Mouse (Mus musculus) adrenal gland (tissue): ENCODE measurements around the gene Cd248.

Source experiments
- intact Hi-C: fragments of 180-260 bp; cut with DNase I; formaldehyde crosslinking; loops from one replicate; pipeline ENCODE4 v1.15.1; 2025

Cd248 gene

DNA sequence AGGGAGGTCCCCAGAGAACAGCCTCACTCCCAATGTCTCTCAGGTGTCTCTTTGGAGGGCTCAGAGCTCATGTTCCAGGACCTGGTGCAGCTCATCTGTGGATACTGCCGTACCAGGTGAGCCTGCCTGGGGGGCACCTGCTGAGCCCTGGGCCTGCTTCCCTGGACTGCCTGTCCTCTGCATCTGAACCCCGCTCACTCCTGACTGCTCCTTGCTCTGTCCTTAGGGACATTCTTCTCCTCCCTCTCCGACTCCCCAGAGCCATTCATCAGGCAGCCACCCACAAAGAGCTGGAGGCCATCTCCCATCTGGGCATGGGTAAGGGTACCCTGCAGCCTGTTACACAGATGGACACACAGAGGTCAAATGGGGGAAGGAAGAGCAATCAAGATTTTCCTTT lies 16.4 kb upstream of the Cd248 start:
- intact Hi-C loops = no loop called here

DNA sequence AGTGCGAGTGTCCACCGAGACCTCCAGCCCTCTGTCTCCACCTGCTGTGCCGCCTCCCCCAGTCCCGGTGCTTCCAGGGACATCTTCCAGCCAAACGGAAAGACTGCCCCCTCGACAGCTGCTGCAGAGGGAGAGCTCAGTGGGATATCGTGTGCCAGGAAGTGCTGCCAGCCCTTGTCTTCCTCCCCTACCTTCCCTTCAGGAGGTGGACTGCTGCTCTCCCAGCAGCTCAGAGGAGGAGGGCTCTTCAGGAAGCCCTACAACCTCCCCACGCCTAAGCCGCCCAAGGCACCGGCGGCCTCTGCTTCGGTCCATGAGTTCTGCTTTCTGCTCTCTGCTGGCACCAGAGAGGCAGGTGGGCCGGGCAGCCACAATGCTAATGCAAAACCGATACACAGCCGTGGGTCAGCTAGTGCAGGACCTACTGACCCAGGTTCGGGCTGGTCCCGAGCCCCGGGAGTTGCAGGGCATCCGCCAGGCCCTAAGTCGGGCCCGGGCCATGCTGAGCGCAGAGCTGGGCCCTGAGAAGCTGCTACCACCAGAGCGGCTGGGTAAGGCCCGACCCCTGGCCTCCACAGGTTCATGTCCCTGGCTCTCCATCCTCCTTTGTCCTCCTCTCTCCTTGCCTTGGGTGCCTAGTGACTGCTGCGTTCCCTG lies 15.6 kb upstream of the Cd248 start:
- intact Hi-C loops = no loop called here

DNA sequence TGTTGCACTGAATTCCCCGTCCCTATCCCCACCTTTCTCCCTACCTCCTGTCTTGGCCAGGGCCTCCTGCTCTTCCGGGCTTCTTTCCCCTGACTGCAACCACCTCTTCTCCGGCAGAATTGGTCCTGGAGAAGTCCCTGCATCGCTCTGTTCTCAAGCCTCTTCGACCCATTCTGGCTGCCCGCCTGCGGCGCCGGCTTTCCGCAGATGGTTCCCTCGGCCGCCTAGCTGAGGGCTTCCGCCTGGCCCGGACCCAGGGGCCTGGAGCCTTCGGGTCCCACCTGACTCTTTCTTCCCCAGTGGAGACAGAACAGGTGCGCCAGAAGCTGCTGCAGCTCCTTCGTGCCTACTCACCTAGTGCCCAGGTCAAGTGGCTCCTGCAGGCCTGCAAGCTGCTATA lies 15.0 kb upstream of the Cd248 start:
- intact Hi-C loops = no loop called here

DNA sequence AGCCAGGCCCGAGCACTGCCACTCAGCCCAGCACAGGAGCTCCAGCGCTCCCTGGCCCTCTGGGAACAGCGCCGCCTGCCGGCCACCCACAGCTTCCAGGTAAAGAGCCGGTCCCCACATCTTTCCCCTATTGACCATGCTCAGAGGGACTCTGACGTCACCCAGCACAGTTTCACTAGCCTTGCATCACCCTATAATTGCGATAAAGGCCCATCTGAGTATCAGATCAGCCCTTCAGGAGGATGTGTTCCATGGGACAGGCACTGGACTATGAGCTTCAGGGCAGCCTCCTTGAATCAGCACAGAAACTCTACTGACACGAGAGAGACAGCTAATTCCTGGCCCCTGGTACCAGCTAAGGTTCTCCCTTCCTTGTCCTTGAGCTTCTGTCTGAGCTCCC lies 14.0 kb upstream of the Cd248 start:
- intact Hi-C loops = no loop called here

DNA sequence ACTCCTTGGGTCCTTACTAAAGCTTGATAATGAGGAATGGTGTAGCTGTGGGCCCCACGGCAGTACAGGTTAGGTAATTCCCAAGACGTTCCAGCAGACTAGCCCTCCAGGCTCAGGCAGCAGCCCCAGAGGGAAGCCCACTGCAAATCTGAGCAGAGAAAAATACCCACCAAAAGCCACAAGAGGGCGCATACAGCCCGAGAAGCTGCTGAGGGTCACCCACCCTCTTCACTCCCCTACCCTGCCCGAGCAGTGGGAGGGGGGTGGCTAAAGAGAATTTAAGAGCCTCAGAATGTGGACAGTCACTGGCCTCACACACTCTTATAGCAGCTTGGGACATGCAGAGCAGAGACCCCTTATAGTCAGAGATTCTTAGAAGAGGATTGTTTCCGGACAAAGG lies 11.6 kb upstream of the Cd248 start:
- intact Hi-C loops = no loop called here

DNA sequence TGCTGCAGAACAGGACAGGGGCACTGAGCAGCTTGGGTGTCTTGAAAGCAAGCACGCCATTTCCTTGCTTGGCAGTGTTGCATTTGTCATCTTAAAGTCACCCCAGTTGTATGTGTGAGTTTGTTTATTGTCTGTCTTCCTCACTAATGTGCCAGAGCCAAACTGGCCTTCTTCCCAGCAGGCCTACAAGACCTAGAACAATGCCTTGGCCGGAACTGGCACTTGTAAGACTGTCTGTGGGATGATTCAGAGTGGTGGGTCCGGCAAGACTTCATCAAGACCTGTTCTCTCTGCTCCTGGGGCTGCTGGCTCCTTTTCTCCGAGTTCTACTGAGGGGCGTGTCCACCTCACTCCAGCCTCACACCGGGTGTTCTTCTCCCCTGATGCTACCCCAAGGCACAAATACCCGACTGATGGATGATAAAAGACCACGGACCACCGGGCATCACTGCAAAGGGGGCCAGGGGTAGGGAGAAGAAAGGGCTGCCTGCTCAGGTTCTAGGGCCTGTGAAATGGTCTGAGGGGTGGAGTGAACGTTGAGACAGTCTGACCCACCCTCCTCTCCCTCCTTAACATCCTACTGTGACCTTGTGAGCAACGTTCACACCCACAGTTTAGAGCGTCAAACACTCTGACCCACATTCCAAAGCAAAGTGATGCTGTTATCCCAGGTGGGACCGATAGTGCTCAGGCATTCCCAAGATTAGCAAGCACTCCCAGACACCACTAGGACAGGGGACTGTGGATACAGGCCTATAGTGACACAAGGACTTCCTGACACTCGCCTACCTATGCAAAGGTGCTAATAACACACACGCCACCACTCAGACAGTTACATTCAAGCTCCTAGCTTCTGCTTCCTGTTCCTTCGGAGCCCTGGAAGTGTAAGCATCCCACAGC lies 9.8 kb upstream of the Cd248 start:
- intact Hi-C loops = no loop called here

DNA sequence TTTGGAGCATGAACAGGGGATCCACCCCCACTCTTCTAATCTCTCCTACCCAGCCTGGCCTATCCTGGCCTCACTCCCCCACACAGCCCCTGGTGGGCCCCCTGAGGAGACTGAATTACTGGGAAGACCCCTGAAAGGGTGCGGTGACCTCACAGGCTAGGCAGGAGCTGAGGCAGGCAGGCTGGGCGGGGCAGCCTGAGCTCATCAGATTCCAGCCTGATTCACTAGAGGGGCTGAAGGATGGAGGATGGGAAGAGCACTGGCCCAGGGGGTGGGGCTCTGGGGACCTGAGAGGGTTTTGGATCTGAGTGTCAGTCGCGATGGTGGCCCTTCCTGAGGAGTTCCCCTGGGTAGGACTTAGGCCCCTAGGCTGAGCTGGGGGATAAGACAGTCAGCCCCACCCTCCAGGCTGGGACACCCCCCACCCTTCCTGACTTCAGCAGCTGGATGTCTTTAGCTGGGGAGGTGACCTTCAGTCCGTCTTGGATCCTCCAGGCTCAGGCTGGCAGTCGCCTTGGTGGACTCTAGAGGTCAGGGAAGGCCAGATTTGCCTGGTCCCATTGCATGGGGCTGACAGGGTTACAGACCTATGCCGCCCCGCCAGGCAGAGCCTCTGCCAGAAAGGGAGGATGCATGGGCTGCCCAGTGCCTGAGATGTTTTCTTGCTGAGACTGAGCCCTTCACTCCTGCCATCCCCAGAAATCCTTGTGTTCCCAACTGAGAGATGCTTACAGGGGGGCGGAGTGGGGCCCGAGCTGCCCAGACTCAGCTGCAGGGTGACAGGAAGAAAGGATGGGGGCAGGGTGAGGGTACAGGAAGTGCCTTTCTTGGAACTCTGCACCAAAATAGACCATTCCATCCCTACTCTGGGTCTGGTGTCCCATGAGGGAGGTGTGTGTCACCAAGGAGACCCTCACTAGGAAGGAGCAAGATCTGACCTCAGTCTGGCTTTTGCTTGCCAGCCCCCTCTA lies 8.8 kb upstream of the Cd248 start:
- intact Hi-C loops = no loop called here

DNA sequence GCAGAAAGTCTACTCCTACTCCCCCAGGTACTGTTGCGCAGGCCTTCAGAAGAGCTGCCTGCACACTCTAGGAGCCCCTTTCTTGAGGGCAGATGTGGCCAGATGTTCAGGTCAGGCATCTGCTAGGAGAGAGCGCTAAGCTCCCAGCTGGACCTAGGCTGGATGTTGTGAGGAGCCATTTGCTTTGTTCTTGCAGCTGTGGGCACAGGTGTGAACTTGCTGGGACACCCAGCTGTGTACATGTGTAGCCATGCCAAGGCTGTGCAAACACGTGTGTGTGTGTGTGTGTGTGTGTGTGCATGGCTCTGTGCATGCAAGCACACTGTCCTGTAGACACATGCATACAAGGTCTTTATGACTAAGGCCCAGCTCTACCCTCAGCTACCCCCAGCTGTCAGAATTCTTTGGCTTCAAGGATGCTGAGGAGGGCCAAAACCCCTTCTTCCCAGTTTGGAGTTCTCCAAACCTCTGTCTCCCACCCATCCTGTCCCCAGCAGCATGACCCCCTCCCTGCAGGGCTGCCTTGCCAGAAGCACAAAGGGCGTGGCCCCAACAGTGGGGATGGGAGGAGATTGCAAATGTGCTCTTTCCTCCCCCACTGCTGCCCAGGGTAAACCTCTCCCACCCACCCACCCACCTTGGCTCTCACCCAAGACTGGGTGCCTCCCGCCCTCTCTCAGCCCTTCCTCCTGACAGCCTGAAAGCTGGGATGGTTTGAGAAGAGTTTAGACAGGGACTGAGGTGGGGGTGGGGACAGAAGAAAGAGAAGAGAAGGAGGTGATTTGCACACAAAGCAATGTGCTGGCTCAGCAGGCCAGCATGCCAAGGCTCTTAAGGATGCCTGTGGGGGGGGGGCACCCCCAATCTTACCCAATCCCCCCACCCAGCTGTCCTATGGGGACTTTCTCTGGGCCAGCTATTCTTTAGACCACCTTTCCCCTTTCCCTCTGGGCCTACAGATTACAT lies 7.2 kb upstream of the Cd248 start:
- intact Hi-C loops = no loop called here

DNA sequence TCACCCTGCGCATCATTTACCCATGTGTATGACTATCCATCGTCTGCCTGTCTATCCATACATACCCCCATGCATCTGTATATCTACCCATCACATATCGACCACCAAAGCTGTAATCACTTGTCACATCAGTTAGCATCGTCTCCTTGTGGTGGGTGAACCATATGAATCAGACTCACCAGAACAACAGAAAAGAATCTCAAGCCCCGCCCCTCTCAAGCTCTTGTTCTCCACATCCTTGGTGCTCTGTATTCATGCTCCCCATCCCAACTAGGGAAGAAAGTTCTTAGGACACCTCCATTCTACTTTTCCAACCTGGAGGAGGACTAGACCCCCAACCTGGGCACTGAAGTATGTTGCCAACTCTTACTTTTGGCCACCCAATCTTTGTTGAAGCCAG lies 5.8 kb upstream of the Cd248 start:
- intact Hi-C loops = no loop called here

DNA sequence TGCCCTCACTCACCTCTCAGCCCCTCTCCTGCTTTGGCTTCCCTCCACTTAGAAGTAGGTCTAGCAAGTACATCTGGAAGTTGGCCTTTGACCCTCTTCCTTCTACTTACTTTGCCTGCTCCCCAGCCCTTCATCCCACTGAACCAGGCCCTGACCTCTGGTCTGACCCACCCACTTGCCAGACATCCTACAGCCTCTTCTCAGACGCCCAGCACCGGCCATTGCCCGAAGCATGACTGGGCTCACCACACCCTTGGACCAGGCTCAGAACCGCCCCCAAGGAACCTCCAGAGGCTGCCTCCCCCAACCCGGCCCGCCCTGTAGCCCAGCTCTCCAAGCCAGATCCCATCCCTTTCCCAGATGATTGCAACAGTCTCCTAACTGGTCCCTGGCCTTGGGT lies 5.4 kb upstream of the Cd248 start:
- intact Hi-C loops = no loop called here

DNA sequence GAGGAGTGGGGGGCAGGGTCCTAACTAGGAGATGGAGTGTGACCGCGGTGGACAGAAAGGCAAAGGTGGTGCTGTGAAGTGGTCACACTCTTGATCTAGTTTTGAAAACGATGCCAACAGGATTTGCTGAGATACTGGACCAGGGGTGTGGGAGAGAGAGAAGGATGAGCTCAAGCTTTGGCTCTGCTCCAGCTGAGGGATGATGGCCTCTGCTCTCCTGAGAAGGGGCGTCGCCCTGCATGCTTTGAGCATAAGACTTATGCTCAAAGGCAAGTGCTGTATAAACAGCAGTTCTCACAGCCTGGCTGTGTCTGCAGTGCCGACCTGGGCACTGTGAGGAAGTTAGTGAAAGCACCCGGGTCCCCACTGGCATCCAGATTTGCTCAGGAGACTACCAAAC lies 2.8 kb upstream of the Cd248 start:
- intact Hi-C loops = no loop called here

DNA sequence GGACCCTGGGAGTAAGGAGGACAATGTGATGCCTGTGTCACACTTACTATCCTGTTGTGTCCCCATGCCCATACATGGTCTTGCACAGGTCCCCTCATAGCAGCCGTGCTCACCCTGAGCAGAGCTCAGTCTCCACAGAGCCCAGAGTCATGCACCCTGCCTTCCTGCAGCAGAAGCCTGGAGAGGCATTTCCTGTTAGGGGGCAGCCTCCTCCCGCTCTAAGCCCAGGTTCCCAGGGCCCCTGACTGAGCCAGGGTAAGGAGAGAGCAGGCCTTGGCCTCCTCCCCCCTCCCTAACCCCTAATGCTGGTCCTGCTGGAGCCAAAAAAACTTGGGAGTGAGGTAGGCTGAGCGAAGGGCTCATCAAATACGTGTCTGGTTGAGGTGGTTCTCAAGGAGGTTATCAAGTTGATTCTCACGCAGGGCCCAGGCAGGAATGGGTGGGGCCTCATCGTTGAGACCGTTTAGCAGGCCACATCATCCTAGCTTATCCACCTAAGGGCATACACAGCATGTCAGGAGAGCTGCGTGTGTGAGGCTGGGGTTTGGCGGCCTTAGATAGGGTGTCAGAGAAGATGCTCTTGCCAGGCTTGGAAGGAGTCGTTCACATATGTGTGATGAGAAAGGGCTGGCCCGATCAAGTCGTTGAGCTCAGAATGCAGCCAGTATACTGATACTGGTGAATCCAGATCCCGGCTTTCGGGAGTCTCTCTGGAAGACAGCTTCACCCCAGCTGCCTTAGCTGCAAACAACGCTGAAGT lies 658 bp upstream of the Cd248 start:
- intact Hi-C loops = no loop called here

DNA sequence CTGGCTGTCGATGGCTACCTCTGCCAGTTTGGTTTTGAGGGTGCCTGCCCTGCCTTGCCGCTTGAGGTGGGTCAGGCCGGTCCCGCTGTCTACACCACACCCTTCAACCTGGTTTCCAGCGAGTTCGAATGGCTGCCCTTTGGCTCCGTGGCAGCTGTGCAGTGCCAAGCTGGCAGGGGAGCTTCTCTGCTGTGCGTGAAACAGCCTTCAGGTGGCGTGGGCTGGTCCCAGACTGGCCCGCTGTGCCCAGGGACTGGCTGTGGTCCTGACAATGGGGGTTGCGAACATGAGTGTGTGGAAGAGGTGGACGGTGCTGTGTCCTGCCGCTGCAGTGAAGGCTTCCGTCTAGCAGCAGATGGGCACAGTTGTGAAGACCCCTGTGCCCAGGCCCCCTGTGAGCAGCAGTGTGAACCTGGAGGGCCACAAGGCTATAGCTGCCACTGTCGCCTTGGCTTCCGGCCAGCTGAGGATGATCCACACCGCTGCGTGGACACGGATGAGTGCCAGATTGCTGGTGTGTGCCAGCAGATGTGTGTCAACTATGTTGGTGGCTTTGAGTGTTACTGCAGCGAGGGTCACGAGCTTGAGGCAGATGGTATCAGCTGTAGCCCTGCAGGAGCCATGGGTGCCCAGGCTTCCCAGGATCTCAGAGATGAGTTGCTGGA lies 824 bp downstream of the Cd248 start:
- intact Hi-C loops = no loop called here

DNA sequence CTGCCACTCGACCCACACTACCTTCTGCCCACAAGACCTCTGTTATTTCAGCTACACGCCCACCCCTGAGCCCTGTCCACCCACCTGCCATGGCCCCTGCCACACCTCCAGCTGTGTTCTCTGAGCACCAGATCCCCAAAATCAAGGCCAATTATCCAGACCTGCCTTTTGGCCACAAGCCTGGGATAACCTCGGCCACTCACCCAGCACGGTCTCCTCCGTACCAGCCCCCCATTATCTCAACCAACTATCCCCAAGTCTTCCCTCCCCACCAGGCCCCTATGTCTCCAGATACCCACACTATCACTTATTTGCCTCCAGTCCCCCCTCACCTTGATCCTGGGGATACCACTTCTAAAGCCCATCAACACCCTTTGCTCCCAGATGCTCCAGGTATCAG lies 1.6 kb downstream of the Cd248 start:
- intact Hi-C loops = no loop called here

DNA sequence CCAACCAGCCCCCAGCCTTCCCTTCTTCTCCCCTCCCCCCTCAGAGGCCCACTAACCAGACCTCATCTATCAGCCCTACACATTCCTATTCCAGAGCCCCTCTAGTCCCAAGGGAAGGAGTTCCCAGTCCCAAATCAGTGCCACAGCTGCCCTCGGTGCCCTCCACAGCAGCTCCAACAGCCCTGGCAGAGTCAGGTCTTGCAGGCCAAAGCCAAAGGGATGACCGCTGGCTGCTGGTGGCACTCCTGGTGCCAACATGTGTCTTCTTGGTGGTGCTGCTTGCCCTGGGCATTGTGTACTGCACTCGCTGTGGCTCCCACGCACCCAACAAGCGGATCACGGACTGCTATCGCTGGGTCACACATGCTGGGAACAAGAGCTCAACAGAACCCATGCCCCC lies 2.1 kb downstream of the Cd248 start:
- intact Hi-C loops = loop anchor here (5.0 kb wide), 1 partner anchor 53 kb away; no protein-coding TSS in a partner anchor

DNA sequence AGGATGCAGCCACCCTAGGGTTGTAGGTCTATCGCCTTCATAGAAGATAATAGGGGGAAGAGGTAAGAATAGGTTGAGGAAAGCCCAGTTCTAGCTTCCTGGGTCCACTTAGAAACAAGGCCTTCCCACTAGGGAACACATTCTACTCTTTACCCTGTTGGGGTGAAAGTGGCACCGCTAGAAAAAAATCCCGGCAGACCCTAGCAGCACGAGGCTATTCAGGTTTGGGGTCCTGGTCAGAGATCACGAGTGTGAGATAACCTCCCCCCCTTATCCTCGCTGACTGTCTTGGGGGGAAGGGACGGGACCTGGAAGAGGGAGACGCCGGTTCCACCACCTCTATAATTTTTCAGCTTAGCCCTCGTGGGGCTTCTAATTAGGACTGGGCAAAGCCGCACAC lies 3.2 kb downstream of the Cd248 start:
- intact Hi-C loops = loop anchor here (5.0 kb wide), 1 partner anchor 54 kb away; no protein-coding TSS in a partner anchor

DNA sequence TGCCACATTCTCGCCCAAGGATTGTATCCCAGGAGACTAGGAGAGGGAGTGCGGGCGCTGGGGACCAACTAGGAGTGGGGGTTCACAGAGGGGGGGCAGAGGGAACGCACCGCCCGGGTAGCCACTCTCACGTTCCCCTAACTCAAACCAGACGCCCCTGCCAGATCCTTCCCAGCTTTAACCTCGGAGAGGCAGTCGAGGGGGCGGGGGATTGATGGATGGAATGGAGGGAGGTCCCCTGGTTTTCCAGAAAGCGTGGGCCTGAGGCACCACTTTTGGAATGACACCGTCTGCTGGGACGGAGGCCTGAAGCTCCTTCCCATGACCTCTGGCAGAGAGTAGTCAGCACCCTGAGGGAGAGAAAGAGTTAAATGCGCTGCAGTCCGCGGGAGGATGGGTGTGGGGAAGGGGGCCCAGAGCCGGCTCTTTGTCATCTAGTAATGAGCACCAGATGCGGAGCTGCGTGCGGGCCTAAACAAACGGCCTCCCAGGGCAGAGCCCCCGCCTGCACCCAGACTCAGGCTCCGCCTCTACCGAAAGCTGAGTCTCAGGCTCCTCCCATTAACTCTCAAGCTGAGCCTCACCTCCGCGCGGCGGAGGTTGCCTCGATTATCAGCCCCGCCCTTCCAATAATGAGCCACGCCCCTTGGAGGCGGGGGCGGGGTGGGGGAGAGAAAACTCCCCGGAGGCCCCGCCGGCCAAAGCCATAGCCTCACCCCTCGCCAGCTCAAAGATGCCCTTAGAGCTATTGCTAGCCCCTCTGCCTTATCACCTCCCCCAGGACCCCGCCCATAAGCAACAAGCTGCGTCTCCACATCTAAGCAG lies 3.9 kb downstream of the Cd248 start:
- intact Hi-C loops = loop anchor here (5.0 kb wide), 1 partner anchor 54 kb away; no protein-coding TSS in a partner anchor

DNA sequence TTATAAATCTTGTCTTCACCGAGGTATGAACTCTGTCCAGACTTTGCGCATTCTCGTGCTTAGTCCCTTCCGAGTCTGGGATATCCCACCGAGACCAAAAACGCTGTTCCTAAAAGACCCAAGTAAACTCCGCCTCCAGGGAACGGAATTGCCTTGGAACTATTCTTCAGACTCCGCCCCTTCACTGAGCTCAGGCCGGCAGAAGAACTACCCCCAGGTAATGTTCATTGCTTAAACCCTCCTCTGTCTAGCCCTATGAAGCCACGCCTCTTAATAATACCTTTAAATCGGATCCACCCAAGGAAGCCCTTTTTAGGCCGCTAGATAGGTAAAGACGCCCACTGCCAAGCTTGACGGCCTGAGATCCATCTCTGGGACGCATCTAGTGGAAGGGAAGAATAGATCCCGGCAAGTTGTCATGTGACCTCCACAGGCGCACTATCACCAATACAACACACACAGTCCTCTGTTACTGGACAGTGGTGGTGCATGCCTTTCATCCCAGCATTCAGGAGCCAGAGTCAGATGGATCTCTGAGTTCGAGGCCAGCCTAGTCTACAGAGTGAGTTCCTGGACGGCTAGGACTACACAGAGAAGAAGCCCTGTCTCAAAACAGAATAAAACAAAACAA lies 4.6 kb downstream of the Cd248 start:
- intact Hi-C loops = loop anchor here (5.0 kb wide), 1 partner anchor 55 kb away; no protein-coding TSS in a partner anchor
